Mouse (Mus musculus) hematopoietic stem cell, adult 5-6 weeks (primary cell): Measurements from ENCODE around the gene Gm37240. TPM values are rescaled to one million over a fixed set of nuclear protein-coding genes. Genes with fewer than 3 reads are reported as not detected.
A peak's percentile ranks its signal among the peaks of the same experiment; 100 is the strongest.

Experiments used
- ATAC-seq, 2 experiments: fragments of 125-278 bp in 1 of 2; replicated peaks in 1 of 2; 2 replicates each; pipeline ENCODE4 v1.8.0; 2016 to 2017; ENCODE audit warnings: inconsistent platforms in 2 of 2, mild to moderate bottlenecking in 2 of 2, moderate number of reproducible peaks in 2 of 2, low read depth in 1 of 2, moderate TSS enrichment in 1 of 2; ENCODE audit not compliant: low FRiP score in 2 of 2, poor library complexity in 2 of 2, severe bottlenecking in 2 of 2, insufficient read depth in 1 of 2, low TSS enrichment in 1 of 2
- total RNA-seq: library from RNA; stranded (forward); fragments of 172-1452, 232-1000 nt; gene quantifications from 2 replicates; pipeline ENCODE4 v1.2.3, GENCODE M21; 2017

Gene Gm37240
- total RNA-seq, 1 experiment from 2014 or later = not detected

- ATAC-seq = no peak
Observed at GRCm38 (mm10) chr3:84926140-84926539, 961.2 kb downstream of the Gm37240 start.

- no peak for ATAC-seq
Observed at GRCm38 (mm10) chr3:84925229-84925628, 962.1 kb downstream of the Gm37240 start.

GRCm38 (mm10) chr3:84923670-84924069 is 963.6 kb downstream of the Gm37240 start:
- no peak for ATAC-seq

GRCm38 (mm10) chr3:84923256-84923655 is 964.1 kb downstream of the Gm37240 start:
- no peak for ATAC-seq

GRCm38 (mm10) chr3:84921704-84922420 is 965.5 kb downstream of the Gm37240 start:
- no peak; a peak in 2 of 4 replicates for ATAC-seq

DNA sequence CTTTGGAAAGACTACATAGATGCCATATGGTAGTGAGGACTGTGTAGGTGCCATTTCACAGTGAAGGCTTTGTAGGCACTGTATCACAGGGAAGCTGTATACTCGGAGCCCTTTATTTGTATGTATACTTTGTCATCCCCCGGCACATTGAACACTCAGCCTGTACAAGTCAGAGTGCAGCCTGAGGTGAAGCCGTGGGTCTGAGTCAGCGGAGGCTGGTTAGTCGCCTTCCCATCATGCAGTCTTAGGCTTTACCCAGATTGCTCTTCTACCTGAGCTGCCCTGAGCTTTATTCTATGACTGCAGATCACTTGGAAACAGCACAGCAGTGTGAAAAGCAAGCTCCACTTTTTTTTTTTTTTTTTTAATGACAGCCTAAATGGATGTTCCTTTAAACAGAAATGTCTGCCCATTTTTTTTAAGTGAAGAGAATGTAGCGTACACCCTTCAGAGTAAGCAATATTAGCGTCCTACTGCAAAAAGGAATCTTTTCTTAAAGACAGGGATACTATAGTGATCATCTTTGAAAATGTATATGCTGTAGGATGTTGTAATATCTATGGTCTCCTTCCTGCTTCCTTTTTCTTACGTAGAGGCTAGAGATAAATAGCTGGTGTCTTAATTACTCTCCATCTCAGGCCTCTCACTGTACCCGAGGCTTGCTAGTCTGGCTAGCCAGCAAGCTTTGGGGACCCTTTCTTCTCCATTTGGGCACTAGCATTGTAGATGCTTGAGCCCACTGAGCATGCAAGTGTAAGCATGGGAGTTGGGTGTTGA is 969.2 kb downstream of the Gm37240 start:
- no peak for ATAC-seq

- 0 out of 4 replicates have a peak, but pooled peaks of 1 of the 2 experiments have one; percentile 22 for ATAC-seq
Observed at GRCm38 (mm10) chr3:84914284-84914683, 973.0 kb downstream of the Gm37240 start.

DNA sequence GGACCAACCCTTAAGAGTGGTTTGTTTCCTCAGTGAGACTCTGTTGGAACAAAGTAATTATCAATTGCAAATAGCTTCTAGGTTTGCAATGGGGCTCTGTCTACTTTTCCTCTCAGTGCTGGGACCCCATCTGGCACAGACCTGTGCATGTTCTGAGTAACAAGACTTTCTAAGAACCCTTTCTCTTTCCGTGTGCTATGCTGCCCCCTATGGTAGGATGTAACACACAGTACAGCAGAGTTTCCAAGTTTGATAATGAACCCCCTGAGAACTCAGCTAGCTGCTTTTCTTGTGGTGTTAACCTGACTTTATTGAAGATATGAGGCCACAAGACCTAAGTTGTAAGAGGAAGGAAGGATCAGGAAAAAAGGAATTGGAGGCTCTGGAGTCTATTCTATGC is 980.8 kb downstream of the Gm37240 start:
- peak; percentile 37 to 72; a peak in 1 of 4 replicates for ATAC-seq

DNA sequence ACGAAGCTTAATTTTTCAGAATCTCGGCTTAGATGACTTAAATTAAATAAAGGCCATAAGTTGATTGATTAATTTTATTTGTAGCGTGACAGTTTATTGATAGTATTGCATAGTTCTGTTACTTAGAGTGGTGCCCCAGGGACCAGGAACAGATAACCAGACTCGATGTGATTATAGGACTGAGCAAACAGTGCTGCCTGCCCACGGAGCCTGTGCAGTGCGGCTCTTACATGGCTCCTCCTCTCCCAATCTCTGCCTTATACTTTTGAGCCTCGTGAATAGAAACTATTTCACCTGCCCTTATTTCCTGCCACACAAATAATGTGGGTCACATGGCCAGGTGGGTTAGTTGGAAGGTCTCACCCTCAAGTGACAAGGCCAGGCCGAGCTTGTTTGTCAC is 989.4 kb downstream of the Gm37240 start:
- ATAC-seq = no peak

GRCm38 (mm10) chr3:84890983-84891382 is 996.3 kb downstream of the Gm37240 start:
- no peak for ATAC-seq

GRCm38 (mm10) chr3:84889648-84890047 is 997.7 kb downstream of the Gm37240 start:
- ATAC-seq = 0 out of 4 replicates have a peak, but pooled peaks of 1 of the 2 experiments have one; percentile 37

DNA sequence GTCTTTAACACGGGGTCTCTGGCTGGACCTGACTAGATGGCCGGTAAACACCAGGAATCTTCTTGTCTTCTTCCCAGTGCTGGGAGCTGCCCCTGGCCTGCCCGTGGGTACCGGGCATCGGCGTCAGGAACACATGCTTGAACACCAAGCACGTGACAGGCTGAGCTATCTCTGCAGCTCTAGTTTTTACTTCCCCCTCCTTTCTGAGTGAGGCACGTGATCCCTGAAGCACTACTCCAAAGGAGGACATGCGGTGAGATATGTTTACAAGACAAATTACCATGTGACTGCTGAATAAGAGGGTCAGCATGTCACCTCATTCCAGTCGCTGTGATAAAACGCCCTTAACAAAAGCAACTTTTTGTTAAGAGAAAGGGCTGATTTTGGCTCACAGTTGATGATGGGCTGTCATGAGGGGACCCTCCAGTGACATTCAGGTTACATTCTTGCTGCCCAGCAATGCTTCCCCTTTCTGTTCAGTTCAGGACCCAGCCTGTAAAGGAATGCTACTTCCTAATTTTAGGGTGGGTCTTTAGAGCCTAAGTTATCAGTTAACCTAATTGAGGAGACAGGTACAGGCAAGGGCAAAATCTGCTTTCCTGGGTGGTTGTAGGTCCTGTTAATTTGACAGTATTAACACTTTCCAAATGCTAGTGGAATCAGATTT is 1003.4 kb downstream of the Gm37240 start:
- peak; percentile 82 to 85 for ATAC-seq

GRCm38 (mm10) chr3:84876211-84876610 is 1011.1 kb downstream of the Gm37240 start:
- ATAC-seq = no peak

DNA sequence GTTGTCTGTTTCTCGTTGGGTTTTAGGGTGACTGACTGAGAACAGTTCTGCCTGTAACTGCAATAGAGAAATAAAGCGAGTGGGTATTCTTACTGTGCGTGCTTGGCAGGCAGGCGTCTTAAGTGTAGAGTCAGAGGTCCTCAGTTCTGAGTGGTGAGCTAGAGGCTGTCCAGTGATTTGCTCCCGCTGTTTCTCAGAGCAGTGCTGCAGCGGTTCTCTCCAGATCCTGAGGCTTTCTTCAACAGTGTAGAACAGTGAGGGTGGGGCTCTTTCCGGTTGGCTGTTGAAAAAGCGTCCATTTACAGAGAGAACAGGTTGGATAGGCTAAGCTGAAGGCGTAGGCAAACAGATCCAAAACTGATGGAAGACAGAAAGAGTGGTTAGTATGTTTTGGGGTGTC is 1012.0 kb downstream of the Gm37240 start:
- no peak for ATAC-seq

DNA sequence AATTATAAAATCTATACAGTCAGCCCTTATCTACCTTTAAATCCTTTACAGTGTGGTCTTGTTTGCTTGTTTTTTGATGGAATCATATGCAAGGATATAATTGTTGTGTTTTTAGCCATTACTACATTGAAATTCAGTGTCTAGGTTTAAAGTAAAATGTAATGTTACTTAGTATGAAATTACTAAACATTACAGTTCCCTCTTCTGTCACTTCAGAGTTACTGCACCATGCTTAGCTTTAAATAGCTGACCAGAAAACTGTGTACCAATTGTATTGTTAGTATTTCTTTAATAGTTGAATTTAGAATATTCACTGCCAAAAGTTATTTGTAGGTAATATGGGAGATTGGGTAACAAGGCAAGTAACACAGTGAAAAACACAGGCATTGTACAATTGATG is 1017.2 kb downstream of the Gm37240 start:
- ATAC-seq = no peak

DNA sequence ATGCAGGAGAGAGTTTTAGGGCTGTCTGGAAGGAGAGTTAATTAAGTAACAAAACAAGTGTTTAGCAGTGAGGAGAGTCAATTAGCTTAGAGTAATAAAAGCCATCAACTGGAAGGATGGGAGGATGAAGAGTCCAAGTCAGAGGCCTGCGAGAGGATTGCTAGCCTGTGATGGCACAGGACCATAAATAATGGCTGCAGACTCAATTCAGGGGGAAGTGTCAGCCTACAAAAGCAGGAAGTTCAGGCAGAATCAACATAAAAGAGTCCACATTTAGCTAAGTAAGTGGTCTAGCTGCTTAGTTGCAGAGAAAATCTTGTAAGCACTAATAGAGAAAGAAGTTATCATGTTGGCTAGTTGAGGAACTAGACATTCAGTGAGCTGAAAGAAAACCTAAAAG is 1019.3 kb downstream of the Gm37240 start:
- ATAC-seq = peak; percentile 32 to 51; a peak in 1 of 4 replicates

- ATAC-seq = no peak
Observed at GRCm38 (mm10) chr3:84867434-84867975, 1019.8 kb downstream of the Gm37240 start.

- ATAC-seq = no peak
Observed at GRCm38 (mm10) chr3:84866866-84867265, 1020.5 kb downstream of the Gm37240 start.
